Mouse (Mus musculus) frontal cortex, adult (tissue): ENCODE measurements at regions not wholly inside any gene's neighbourhood (a gene's known extent, or its start where the extent isn't known, plus 50 kb on each side); places are given as distances from the start of the nearest gene placed in this dataset.

Experiments used
- ATAC-seq: cut with Nextera tagmentation; 2 replicates; pipeline ENCODE4 v1.9.2; 2017; ENCODE audit warnings: mild to moderate bottlenecking, moderate library complexity, mixed read lengths; ENCODE audit not compliant: low TSS enrichment

DNA sequence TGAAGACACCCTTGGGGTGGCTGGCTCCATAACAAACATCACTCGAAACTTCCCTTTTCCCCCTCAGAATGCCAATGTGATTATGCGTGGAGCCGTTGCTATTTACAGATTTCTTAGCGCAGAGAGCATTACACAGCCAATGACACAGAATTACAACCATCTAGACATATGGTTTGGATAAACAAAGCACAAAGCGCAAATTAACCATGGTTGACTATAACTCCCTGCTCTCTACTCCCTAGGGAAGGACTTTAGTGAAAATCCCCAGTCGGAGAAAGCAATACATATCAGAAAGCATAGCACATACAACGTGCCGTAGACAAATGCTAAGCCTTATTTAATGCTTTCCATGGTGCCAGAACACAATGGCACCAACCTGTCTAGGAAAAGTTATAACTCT, 131.8 kb downstream of the Tshz3 start:
- ATAC-seq: no peak

- ATAC-seq: no peak
Observed at GRCm38 (mm10) chr7:36830155-36830554, 132.2 kb downstream of the Tshz3 start.

- no peak for ATAC-seq
Observed at GRCm38 (mm10) chr7:36848279-36848678, 150.4 kb downstream of the Tshz3 start.

DNA sequence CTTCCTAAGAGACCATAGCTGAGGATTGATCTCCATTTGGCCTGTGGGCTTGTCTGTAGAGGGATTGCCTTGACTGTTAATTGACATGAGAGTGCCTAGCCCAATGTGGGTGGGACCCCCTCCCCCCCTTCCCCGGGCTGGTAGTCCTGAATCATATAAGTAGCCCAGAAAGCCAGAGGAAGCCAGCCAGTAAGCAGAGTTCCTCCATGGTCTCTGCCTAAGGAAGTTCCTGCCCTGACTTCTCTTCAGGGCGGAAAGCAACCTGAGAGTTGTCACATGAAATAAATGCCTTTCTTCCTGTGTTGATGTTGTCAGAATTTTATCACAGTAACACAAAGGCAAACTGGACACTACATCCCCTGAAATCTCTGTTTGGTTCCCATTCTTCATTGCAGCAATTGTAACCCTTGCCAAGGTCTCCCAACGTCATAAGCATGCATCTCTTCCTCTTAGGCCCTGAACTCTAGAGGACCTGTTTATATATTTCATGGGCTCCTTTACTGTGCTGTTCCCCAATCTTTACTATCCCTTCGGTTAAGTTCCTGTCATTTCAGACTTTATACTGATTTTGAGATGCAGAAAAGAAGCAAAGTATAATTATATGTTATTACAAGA, 153.5 kb downstream of the Tshz3 start:
- ATAC-seq: no peak

DNA sequence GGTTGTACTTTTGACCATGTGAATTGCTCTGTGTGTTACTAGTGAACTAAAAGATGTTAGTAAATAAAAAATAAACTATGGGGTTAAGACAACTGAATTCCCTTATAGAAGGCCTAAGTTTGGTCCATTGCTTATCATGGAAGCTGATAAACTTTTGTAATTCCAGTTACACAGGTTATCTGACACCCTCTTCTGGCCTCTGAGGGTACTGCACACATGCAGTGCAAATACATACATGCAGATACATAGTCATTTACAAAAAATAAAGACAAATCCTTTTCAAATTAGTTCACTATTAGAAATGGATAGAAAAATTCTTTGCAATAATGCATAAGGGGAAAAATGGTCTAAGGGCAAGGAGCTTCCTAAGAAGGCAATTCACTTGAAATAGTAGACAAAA, 156.4 kb downstream of the Tshz3 start:
- no peak for ATAC-seq

DNA sequence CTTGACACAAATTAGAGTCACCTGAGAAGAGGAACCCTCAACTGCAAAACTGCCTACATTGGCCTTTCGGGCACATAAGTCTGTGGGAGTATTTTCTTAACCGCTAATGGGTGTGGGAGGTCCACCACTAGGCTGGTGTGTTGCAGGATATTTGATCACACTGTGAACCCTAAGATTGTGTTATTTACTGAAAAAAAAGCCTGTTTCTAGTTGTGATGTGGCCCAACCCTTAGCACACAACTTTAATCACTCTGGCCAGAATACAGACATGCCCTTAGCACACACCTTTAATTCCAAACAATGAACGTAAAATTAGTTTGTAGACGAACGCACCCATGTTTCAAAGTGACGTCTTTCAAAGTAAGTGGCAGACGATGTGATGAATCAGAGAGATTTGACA, 161.5 kb downstream of the Tshz3 start:
- no peak for ATAC-seq

DNA sequence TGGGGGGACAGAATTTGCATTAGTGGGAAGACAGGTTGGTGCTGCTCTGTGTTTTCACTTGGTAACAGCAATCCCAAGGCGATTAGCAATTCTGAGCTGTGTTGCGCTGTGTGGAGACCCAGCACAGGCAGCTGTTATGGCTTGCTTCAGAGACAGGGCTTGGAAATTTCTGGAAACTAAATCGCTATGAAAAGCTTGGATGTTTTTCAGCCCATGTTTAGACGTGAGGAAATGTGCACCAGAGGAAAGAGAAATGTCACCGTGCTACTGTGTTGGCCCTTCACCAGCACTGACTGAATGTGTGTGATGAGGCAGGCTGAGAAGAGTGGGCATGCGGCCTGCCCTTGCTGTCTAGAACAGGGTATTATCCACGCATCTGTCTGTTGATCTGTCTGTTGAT, 164.6 kb downstream of the Tshz3 start:
- ATAC-seq: 0 out of 2 replicates have a peak, but pooled peaks have one; percentile 2

DNA sequence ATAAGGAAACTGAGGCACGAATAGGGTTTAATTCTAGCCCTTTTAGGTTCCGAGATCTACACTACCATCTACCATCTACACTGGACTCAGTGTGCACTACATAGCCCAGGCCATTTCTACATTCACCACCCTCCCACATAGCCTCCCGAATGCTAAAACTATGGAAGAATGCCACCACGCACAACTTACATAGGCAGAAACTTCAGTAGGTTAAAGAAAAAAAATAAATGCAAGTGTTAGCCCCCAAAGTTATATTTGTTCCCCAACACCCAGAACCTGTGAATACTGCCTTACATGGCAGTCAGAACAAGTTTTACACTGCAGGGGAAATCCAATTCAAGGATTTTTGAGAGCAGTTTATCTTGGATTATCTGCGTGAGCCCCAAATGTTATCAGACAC, 165.8 kb downstream of the Tshz3 start:
- ATAC-seq: peak; percentile 64

GRCm38 (mm10) chr7:36864675-36865074, 166.8 kb downstream of the Tshz3 start:
- peak; percentile 78 for ATAC-seq

DNA sequence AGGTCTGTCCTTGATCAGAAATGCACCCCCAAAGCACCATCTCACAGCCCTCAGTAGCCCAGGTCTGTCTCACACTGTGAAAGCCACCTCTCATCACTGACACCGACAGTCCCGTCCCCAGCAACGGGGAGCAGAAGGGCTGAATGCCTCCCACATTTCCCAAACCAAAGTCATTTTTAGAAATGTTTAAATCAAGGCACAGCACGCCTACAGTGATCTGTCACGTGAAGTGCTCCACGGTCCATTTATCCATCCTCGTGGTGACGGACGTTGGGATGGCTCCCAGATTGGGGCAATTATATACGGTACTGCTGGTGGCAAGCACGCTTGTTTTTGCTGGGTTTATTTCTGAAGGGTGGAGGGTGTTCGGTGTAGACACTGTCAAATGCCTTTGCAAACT, 168.7 kb downstream of the Tshz3 start:
- ATAC-seq: peak; percentile 55

DNA sequence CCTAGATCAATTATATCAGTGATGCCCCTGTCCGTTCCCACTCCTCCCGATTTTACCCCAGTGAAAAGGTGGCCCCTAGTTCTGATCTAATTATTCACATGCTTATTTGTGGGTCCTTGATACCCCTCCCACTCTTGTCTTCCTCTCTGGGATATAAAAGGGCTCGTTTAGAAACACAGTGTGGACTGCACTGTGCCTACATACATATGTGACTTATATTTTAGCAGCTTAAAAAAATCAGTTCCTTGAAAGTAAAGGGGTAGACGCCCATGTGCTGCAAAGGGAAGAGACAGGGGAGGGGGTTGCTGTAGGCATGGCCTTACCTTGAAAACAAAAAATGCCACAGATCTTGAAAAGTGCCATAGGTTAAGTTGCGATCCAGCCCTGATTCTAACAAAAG, 176.1 kb downstream of the Tshz3 start:
- ATAC-seq: peak; percentile 52; the same call in 1 of the 2 replicates

GRCm38 (mm10) chr7:36877686-36878085, 179.8 kb downstream of the Tshz3 start:
- ATAC-seq: no peak

DNA sequence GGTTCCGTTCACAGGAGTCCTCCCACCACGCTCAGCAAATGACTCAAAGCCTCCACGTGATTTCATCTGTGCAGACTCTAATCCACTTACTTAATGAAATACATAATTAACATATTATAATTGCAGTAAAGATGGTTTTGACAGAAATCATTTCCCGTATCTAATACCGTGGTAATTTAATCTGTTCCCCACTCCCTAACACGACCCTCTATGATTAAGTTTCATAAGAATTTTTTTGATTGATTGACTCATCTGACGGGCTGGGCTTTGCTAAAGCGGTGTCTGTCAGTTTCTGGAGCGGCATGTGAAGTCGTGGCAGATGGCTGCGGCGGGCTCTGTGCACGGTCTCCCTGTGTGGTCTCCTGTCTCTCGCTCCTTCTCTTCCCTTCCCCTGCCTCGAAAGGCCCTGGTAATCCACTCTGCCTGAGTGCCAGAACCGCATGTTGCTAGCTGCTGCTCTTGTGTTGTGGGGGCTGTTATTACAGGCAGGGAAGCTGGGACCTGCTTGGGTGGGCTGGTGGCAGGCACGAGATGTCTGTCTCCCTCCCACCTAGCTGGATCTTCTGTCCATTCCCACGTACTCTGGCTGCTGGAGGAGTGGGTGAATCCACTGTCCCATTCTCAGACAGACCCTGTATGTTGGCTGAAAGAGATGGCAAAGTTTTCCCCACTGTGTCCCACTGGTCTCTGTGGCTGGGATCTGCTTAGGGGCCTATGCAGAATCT, 195.0 kb downstream of the Tshz3 start:
- ATAC-seq: no peak

DNA sequence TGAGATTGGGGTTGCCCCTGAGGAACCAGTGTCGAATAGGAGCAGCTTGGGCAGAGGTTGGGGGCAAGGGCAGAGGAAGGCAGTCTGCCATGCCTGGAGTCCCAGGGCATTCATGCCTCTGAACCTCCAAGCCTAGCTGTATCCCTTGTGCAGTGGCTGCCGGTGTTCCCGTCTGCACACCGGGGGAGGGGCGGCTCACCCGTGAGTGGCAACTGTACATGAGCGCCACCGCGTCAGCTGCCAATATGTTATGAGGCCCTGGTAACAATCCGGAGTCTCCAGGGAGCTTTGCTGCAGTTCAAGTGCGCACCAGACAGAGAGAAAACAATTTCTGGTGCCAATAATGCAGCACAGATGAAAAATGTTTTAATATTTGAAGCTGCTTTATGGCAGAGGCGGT, 198.4 kb downstream of the Tshz3 start:
- ATAC-seq: no peak

DNA sequence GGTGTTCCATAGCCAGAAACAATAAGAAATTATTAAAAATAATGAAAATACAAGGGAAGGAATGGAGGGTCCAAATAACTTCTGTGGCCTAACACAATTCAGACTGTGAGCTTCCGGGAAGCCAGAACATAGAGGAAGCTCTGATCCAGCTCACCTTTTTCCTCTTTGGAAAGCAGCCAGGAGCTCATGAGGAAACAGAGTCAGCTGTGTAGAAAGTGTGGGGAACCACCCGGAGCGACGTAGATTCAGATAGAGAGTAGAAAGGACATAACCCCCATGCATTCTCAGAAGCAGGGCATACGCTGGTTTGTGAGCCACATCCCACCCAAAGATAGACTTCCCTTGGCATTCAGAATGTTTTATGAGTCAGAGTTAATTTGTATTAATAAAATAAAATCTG, 203.6 kb downstream of the Tshz3 start:
- no peak for ATAC-seq

- peak; percentile 65 for ATAC-seq
Observed at GRCm38 (mm10) chr7:36913304-36913703, 215.4 kb downstream of the Tshz3 start.

DNA sequence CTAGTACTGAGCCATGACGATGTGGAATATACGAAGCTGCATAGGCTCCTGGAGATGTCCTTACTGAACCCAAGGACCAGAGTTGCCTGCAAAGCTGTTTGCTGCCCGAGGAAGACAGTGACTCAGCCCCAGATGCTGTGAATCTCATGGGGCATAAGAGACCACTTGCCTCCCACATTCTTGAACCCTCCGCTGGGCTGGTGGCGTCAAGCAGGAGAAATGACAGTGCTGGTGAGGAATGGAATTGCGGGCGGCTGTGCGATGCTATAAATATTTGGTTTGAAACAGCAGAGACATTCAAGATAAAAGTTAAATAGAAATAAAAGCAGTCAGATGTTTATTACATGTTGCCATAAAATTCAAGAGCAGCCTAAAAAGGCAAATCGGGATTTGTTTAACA, 216.3 kb downstream of the Tshz3 start:
- ATAC-seq: no peak

- ATAC-seq: peak; percentile 51
Observed at GRCm38 (mm10) chr7:36915171-36915570, 217.3 kb downstream of the Tshz3 start.

DNA sequence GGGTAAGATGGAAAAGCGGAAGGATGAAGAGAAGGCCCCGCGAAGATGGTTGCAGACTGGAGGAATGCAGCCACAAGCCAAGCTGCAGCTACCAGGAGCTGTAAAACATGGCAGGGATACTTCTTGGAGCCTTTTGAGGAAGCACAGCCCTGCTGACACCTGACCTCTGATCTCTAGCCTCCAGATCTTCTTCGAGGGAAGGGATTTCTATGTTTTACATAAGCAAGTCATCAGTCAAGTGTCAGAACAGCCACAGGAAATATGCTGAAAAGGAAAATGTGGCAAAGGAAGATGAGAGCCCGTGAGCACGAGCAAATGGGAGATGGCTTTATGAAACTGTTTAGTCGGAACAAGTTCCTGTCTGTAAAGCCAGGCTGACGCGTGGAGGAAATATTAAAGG, 219.1 kb downstream of the Tshz3 start:
- no peak for ATAC-seq

DNA sequence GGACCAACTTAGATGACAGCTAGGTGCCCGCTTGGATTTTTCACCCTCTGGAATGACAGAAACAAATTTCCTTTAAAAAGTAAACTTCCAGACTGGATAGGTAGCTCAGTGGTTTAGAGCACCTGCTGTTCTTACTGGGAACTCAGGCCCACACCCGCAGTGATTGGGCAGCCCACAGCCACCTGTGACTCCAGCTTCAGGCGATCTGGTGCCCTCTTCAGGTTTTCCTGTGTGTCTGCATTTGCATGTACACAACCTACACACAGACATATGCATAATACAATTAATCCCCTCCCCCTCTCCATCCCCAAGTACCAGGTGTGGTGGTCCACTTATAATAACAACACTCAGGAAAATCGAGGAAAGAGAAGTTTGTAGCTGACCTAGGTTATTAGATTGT, 221.5 kb downstream of the Tshz3 start:
- no peak for ATAC-seq

GRCm38 (mm10) chr7:36921003-36921402, 223.1 kb downstream of the Tshz3 start:
- ATAC-seq: no peak

DNA sequence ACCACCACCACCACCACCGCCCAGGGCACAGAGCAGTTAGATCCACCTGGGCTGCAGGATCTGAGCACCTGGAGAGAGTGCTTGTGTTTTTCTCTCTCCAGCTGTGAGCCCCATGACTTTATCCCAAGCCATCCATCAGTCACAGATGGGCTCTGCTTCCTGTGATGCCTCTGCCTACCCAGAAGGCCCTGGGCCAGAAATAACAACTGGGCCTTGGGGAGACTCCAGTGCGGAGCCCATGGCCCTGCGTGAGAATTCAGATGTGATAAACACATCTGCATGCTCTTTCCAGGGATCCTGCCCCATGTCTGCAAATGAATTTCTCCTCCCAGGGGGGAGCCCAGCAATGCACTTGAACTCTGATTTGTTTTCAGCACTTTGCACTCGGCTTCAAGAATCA, 235.6 kb downstream of the Tshz3 start:
- no peak for ATAC-seq

DNA sequence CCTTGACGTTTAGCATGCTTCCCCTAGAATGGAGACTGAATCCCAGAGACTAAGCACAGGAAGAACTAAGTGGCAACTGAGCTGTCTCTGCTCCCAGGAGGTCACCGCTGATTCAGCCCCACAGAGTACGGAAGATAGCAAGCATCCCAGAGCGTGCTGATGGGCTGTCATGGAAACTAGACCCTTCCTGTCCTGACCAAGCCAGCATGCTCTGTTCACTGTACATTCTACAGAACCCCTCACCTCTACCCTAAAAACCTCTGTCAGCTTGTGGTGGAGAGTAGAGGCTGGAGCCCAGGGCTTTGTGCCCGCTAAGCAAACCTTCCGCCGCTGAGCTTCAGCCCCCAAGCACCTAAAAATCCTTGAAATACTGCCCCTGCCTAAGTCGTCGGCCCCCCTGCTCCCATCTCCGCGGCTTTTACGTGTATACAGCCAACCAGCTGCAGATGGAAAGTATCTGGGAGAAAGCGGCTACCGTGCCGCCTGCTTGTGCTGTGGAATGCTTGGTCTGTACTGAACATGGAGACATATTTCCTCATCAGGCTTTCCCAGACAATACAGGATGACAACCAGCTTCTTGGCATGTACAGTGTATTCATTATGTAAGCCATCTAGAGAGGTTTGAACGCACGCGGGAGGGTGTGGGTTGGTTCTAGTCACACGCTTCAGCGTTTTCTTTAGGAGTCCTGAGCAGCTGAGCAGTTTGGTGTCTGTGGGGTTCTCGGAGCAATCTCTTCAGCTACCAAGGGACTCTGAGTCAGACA, 237.1 kb downstream of the Tshz3 start:
- peak; percentile 95 for ATAC-seq
